Mouse (Mus musculus): ENCODE results near the gene Runx2.

The Runx2 gene

GRCm38 (mm10) chr17:44662080-44662706 is 152.4 kb downstream of the Runx2 start:
- no peak for DNase-seq (ENCODE audit: low read depth, low spot score)

GRCm38 (mm10) chr17:44660121-44660806 is 154.3 kb downstream of the Runx2 start:
- no peak for DNase-seq (ENCODE audit: low read depth, low spot score)

GRCm38 (mm10) chr17:44654503-44654902 is 160.1 kb downstream of the Runx2 start:
- DNase-seq (ENCODE audit: low read depth, low spot score) = no peak

DNA sequence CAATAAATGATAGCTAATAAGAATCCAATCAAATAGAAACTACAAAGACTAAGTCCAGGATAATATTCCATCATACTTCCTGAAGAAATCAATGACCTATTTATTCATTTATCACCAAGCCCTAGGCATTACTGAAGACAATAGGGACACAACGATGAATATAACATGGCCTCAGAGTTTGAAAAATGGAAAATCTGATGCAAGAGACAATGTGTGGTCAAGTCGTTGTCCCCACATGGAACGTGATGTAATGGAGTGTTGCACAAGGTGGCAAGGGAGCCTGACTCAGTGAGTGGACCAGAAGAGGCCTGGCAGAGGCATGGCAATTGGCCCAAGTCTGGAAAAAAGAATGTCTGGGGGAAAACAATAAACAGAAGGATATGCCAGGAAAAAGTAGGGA is 161.5 kb downstream of the Runx2 start:
- no peak for DNase-seq (ENCODE audit: low read depth, low spot score)

GRCm38 (mm10) chr17:44652054-44652453 is 162.5 kb downstream of the Runx2 start:
- no peak for DNase-seq (ENCODE audit: low read depth, low spot score)

DNA sequence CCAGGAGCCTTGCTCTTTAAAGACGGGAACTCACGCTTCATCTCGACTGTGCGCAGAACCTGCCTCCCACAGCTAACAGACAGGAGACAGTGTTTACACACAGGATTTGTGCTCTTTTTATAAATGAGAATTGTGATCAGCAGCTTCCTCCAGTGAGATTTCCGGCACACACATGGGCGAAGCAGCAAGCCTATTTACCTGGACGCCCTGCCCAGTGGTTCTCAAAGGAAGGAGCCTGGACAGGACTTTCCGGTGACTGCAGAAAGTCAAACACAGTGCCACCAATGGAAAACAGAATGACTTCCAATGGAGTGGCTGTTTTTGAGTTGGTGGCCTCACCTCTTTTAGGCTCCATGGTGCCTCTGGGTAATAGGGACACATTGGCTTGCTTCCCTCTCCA is 163.0 kb downstream of the Runx2 start:
- no peak for DNase-seq (ENCODE audit: low read depth, low spot score)

DNA sequence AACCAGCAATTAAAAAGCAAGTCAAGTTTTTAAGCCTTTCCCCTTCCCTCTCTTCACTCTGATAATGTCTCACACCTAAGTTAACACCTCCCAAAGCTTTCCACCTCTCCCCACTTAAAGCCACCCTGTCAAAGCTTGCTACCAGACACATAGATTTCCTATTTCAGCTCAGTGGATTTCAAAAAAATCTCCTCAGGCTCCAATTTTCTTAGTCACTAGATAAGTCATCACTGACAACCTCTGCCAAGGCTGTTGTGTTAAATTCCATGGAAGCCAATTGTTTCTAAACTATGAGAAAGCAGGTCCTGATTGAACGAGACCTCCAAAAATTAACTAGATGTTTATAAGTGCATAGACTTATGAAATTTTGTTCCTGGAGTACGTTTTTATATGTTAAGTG is 164.2 kb downstream of the Runx2 start:
- DNase-seq (ENCODE audit: low read depth, low spot score) = no peak

- DNase-seq (ENCODE audit: low read depth, low spot score) = no peak
Measured at GRCm38 (mm10) chr17:44649056-44649455, 165.5 kb downstream of the Runx2 start.

GRCm38 (mm10) chr17:44647916-44648315 is 166.7 kb downstream of the Runx2 start:
- no peak for DNase-seq (ENCODE audit: low read depth, low spot score)

GRCm38 (mm10) chr17:44645146-44645545 is 169.5 kb downstream of the Runx2 start:
- DNase-seq (ENCODE audit: low read depth, low spot score) = no peak

GRCm38 (mm10) chr17:44643260-44643659 is 171.3 kb downstream of the Runx2 start:
- no peak for DNase-seq (ENCODE audit: low read depth, low spot score)

DNA sequence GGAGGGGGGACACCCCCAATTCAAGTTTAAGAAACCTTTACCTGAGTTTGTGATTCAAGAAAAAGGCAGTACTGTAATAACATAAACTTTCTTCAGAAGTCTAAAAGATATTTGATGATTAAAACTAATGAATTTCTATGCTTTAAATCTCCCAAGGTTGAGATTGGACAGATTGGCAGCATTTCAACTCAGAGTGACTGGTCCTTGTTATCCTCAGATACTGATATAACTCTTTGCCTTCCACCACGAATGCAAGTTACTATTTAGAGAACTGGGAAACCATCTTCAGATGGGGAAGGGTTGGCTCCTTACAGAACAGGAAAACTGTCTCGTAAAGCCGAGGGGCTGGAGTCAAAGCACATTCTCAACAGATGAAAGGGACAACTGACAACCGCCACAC is 172.5 kb downstream of the Runx2 start:
- DNase-seq (ENCODE audit: low read depth, low spot score) = no peak

- DNase-seq (ENCODE audit: low read depth, low spot score) = no peak
Measured at GRCm38 (mm10) chr17:44640910-44641309, 173.7 kb downstream of the Runx2 start.

DNA sequence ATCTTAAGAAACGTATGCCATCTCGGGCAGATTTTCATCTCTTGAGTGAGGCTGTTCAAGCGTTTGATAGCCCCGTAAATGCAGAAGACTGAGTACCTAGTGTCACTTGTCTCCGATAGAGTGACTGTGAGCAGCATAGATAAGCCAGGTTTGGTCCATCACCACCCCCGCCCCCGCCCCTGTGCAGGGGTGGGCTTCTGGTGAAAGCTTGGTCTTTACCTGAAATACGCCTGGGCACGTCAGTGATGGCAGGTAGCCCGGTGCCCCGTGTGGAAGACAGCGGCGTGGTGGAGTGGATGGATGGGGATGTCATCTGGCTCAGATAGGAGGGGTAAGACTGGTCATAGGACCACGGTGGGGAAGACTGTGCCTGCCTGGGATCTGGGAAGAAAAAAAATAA is 175.2 kb downstream of the Runx2 start:
- no peak for DNase-seq (ENCODE audit: low read depth, low spot score)

DNA sequence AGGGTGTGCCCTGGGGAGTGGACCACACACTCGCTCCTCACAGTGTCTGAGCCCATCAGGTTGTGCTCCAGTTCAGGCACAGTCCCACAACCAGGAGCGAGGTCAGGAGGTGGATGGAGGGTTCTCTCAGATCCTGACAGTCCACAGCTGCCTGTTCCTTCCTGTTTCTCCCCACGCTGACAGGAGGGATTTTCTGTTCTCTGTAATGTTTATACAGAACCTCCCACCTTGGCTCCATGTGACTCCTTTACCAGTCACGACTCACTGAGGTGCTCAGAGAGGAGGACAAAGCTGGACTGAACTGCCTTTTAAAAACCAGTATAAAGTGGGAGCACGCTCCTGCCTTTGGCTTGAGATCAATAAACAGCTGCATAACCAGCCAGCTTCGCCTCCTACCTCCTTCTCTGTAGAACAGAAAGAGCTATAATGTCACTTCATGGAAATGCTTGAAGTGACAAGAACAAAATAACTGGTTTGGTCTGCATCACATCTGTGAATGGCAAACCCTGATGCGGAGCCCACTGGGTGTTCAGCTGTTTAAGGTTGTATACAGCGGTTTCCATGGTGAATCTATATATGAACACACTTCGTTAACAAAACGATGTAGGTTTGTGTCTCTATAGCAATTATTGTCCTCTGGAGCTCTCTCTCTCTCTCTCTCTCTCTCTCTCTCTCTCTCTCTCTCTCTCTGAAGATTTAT is 177.3 kb downstream of the Runx2 start:
- DNase-seq (ENCODE audit: low read depth, low spot score) = no peak

GRCm38 (mm10) chr17:44634486-44634885 is 180.1 kb downstream of the Runx2 start:
- no peak for DNase-seq (ENCODE audit: low read depth, low spot score)

DNA sequence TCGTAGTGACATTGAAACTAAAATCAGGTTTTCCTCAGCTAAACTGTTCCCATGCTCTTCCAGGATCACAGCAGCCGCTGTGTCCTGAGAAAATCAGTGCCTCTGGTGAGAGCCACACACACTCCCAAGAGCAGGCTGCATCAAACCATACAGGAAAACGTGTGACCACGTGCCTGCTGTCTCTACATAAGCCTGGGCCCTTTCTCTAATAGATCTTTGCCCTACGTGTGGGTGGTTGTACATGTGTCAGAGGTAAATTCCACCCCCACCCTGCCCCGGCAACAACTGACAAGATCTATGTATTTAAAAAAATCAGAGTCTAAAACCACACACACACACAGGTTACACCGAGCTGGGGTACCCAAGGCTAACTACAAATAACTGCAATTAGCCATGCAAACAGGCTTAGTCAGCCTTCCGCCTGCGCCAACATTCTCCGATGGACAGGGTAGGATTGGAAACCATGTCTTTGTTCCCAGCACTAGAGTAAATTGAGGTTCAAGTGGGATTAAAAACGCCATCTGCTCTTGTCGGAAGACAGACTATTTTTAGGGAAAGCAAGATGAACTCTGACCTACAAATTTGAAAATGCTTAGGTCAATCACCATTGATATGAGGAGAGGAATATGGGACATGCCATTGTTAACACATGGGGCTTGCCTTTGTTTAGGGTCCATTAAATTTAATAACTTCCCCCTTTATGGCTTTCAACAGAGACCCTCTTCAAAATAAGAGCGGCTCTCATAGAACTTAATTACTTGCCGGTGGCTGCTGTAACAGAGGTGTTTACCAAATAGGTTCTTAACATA is 180.8 kb downstream of the Runx2 start:
- DNase-seq (ENCODE audit: low read depth, low spot score) = no peak

- no peak for DNase-seq (ENCODE audit: low read depth, low spot score)
Measured at GRCm38 (mm10) chr17:44632941-44633340, 181.7 kb downstream of the Runx2 start.

DNA sequence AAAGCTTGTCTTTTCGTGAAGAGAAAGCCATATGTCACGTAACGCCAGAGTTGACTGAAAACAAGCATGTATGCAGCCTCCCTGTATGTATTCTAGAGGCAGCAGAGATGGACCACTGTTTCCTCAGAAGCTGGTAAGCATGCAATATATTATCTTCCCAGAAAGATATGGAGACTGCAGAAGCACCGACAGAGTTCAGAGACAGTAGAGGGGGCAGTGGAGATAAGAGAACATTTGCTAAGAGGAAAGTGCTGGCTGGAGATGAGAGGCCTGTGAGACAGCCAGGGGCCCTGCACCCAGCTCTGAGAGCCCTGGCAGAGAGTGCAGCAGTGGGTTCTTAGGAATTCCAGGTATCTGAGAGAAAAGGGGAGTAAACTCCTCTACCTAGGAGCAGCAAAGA is 182.3 kb downstream of the Runx2 start:
- no peak for DNase-seq (ENCODE audit: low read depth, low spot score)

GRCm38 (mm10) chr17:44631577-44631976 is 183.0 kb downstream of the Runx2 start:
- no peak for DNase-seq (ENCODE audit: low read depth, low spot score)

GRCm38 (mm10) chr17:44627317-44627716 is 187.3 kb downstream of the Runx2 start:
- no peak for DNase-seq (ENCODE audit: low read depth, low spot score)

DNA sequence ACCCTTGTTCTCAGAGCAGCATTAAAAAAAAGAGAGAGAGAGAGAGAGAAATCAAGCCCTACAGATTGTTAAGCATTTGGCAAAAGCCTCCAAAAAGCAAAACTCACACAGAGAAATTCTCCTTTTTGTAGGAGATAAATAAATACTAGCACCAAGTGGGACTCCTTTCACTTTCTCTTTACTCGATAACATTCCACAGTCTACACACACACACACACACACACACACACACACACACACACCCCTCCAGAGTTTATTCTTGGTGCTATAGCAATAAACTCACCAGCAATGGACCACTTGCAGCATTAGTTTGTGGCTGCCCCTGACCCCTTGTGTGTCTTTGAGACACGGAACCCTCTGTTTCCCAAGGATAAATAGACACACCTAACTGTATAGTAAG is 190.9 kb downstream of the Runx2 start:
- no peak for DNase-seq (ENCODE audit: low read depth, low spot score)
